Mouse (Mus musculus): Measurements from ENCODE around the gene Slc30a7.

- TF ChIP-seq CTCF (IDR thresholded peaks at IDR 0.05; ENCODE audit: control insufficient read depth, insufficient read depth, insufficient replicate concordance, low read depth, low read length) (no peak), POLR2A (IDR thresholded peaks at IDR 0.05; ENCODE audit: control insufficient read depth, low read depth, low read length) (no peak)
Observed at GRCm38 (mm10) chr3:115992588-115992987, 14.6 kb downstream of the Slc30a7 start.
